Mouse (Mus musculus) small intestine, adult 2 months (tissue): Measurements from ENCODE around the gene Manbal.

Source experiments
- CTCF ChIP-seq: fragments of 200-500 bp; IDR thresholded peaks from 2 replicates; pipeline ENCODE4 v1.5.1; 2012; ENCODE audit warnings: low read depth, mild to moderate bottlenecking, control low read depth, inconsistent platforms, low read length, moderate library complexity, mixed read lengths; ENCODE audit not compliant: insufficient replicate concordance, insufficient read length; ENCODE audit errors: extremely low read depth
- POLR2A ChIP-seq: fragments of 200-500 bp; IDR thresholded peaks from 2 replicates; pipeline ENCODE4 v1.6.1; 2012; ENCODE audit warnings: low read depth, mild to moderate bottlenecking, control low read depth, inconsistent platforms, low read length, moderate library complexity

- TF ChIP-seq CTCF (no peak), POLR2A (no peak)
Observed at GRCm38 (mm10) chr2:157384836-157385235, 17.4 kb downstream of the Manbal start.
